Mouse (Mus musculus) liver, adult 2 months (tissue): ENCODE measurements at regions not wholly inside any gene's neighbourhood (a gene's known extent, or its start where the extent isn't known, plus 50 kb on each side); places are given as distances from the start of the nearest gene placed in this dataset.

Experiments used
- CTCF ChIP-seq: fragments of 200-500 bp; IDR thresholded peaks from 2 replicates; pipeline ENCODE4 v1.5.1; 2011; ENCODE audit warnings: low read depth, low read length, control low read depth
- POLR2A ChIP-seq: fragments of 200-500 bp; IDR thresholded peaks from 2 replicates; pipeline ENCODE4 v1.6.1; 2011; ENCODE audit warnings: low read length, control low read depth; ENCODE audit not compliant: insufficient read depth; ENCODE audit errors: extremely low read depth

DNA sequence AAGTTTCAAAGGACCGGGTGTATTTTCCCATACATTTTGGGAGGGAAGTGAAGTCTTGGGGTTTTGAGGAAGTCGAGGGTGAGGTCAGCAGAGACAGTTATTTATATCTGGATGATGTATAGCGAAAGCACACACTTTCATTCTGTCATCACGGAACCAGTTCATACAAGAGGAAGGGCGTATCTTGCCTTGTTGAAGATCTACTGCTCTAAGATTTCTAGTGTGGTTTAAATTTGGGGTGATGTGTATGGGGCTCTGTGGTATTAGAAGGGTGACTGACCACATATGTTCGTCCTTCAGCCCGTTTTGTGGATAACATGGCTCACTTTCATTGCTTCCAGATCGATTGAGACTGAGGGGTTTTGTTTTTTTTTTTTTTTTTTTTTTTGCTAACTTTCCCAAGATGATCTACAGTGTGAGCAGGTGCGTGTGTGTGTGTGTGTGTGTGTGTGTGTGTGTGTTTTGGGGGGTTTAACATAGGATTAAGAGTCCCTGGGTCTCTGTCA, 75.1 kb upstream of the Gm9887 start:
- TF ChIP-seq CTCF: no peak
- no peak for TF ChIP-seq POLR2A
